Mouse (Mus musculus) megakaryocyte, embryonic 14.5 days (primary cell): ENCODE data around the gene Fam102b. TPM values are rescaled to one million over a fixed set of nuclear protein-coding genes. Genes with fewer than 3 reads are reported as not detected.
A peak's percentile ranks its signal among the peaks of the same experiment; 100 is the strongest.

Experiments used
- H3K27me3 ChIP-seq: replicated peaks from 2 replicates; pipeline ENCODE3; 2012; ENCODE audit warnings: inconsistent platforms
- H3K36me3 ChIP-seq: replicated peaks from 2 replicates; pipeline ENCODE3; 2012; ENCODE audit warnings: low read length, inconsistent platforms, mixed read lengths
- H3K4me1 ChIP-seq: 2 replicates; pipeline ENCODE4 v1.6.1; 2012; ENCODE audit warnings: inconsistent platforms
- H3K4me3 ChIP-seq: replicated peaks from 2 replicates; pipeline ENCODE3; 2012; ENCODE audit warnings: moderate library complexity, mild to moderate bottlenecking, inconsistent platforms
- H3K9me3 ChIP-seq: 2 replicates; pipeline ENCODE4 v1.6.1; 2012; ENCODE audit warnings: inconsistent platforms
- FLI1 ChIP-seq: IDR thresholded peaks from 2 replicates; pipeline ENCODE4 v1.6.1; 2012; ENCODE audit warnings: low read length, inconsistent platforms, mixed read lengths
- GATA1 ChIP-seq: IDR thresholded peaks from 3 replicates; pipeline ENCODE4 v1.6.1; 2012; ENCODE audit warnings: mixed read lengths, low read length, inconsistent platforms, borderline replicate concordance
- polyA plus RNA-seq: library from polyadenylated mRNA; stranded (reverse); fragments of >175 nt; gene quantifications from 2 replicates; pipeline ENCODE4 v1.2.3, GENCODE M21; 2012; ENCODE audit warnings: low replicate concordance; ENCODE audit not compliant: insufficient read depth

Fam102b gene
- polyA plus RNA-seq, 1 experiment: 0.58 TPM

GRCm38 (mm10) chr3:108964361-108965044 lies 62.9 kb downstream of the Fam102b start:
- Histone ChIP-seq H3K4me3 (no peak overlapping the region), H3K9me3 (no peaks in the 10 kb centered on the region), H3K27me3 (peaks cover 5% of the 10 kb centered on the region), H3K36me3 (peaks cover 11% of the 10 kb centered on the region), H3K4me1 (peaks cover 78% of the 10 kb centered on the region)
- TF ChIP-seq FLI1 (no peak), GATA1 (no peak)

GRCm38 (mm10) chr3:108963776-108964175 lies 63.6 kb downstream of the Fam102b start:
- Histone ChIP-seq H3K9me3 (no peaks in the 10 kb centered on the region), H3K4me1 (peaks cover 78% of the 10 kb centered on the region)
- TF ChIP-seq FLI1 (no peak), GATA1 (no peak)

GRCm38 (mm10) chr3:108963278-108963677 lies 64.1 kb downstream of the Fam102b start:
- TF ChIP-seq GATA1 (no peak), FLI1 (no peak)
- peaks cover 5% of the 10 kb centered on the region for H3K27me3 ChIP-seq
- no peaks in the 10 kb centered on the region for H3K9me3 ChIP-seq
- peaks cover 82% of the 10 kb centered on the region for H3K4me1 ChIP-seq
- H3K36me3 ChIP-seq: peaks cover 11% of the 10 kb centered on the region
- no peak overlapping the region for H3K4me3 ChIP-seq

More at GRCm38 (mm10) chr3:108963776-108964175, 63.6 kb downstream of the Fam102b start:
- H3K27me3 ChIP-seq: peaks cover 5% of the 10 kb centered on the region
- no peak overlapping the region for H3K4me3 ChIP-seq
- peaks cover 11% of the 10 kb centered on the region for H3K36me3 ChIP-seq

GRCm38 (mm10) chr3:108961655-108962054 lies 65.8 kb downstream of the Fam102b start:
- H3K4me1 ChIP-seq: peaks cover 71% of the 10 kb centered on the region
- H3K9me3 ChIP-seq: no peaks in the 10 kb centered on the region
- H3K4me3 ChIP-seq: no peak overlapping the region
- TF ChIP-seq GATA1 (no peak), FLI1 (no peak)
- H3K27me3 ChIP-seq: peaks cover 5% of the 10 kb centered on the region
- peaks cover 11% of the 10 kb centered on the region for H3K36me3 ChIP-seq

- Histone ChIP-seq H3K9me3 (no peaks in the 10 kb centered on the region), H3K4me1 (peaks cover 67% of the 10 kb centered on the region), H3K27me3 (peaks cover 5% of the 10 kb centered on the region), H3K4me3 (peak overlapping the region; percentile 8), H3K36me3 (peaks cover 11% of the 10 kb centered on the region)
- TF ChIP-seq GATA1 (no peak), FLI1 (no peak)
Observed at GRCm38 (mm10) chr3:108961226-108961625, 66.2 kb downstream of the Fam102b start.

GRCm38 (mm10) chr3:108959680-108960295 lies 67.6 kb downstream of the Fam102b start:
- H3K27me3 ChIP-seq: peaks cover 5% of the 10 kb centered on the region
- peaks cover 4% of the 10 kb centered on the region for H3K36me3 ChIP-seq
- no peaks in the 10 kb centered on the region for H3K9me3 ChIP-seq
- H3K4me1 ChIP-seq: peaks cover 52% of the 10 kb centered on the region
- no peak overlapping the region for H3K4me3 ChIP-seq
- TF ChIP-seq GATA1 (no peak), FLI1 (no peak)

GRCm38 (mm10) chr3:108957976-108958375 lies 69.4 kb downstream of the Fam102b start:
- TF ChIP-seq FLI1 (no peak), GATA1 (no peak)
- no peaks in the 10 kb centered on the region for H3K36me3 ChIP-seq

GRCm38 (mm10) chr3:108940996-108941395 lies 86.4 kb downstream of the Fam102b start:
- Histone ChIP-seq H3K27me3 (peaks cover 2% of the 10 kb centered on the region), H3K4me3 (no peak overlapping the region), H3K4me1 (no peaks in the 10 kb centered on the region), H3K36me3 (no peaks in the 10 kb centered on the region), H3K9me3 (peaks cover 34% of the 10 kb centered on the region)
- no peak for TF ChIP-seq GATA1
- TF ChIP-seq FLI1: no peak

More at GRCm38 (mm10) chr3:108957976-108958375, 69.4 kb downstream of the Fam102b start:
- Histone ChIP-seq H3K27me3 (peaks cover 5% of the 10 kb centered on the region), H3K4me1 (peaks cover 50% of the 10 kb centered on the region), H3K4me3 (no peak overlapping the region), H3K9me3 (no peaks in the 10 kb centered on the region)

- Histone ChIP-seq H3K36me3 (no peaks in the 10 kb centered on the region), H3K4me3 (peak within 1 kb of the TSS; percentile 65), H3K4me1 (no peaks in the 10 kb centered on the region), H3K9me3 (peaks cover 34% of the 10 kb centered on the region), H3K27me3 (peaks cover 2% of the 10 kb centered on the region)
- TF ChIP-seq GATA1: no peak
- no peak for TF ChIP-seq FLI1
Observed at GRCm38 (mm10) chr3:108940001-108940633, 87.3 kb downstream of the Fam102b start, which contains the start of gene Gm9857. TSS of gene Gm9857 (minus strand) at chr3:108940445.

GRCm38 (mm10) chr3:108939573-108939972 lies 87.8 kb downstream of the Fam102b start, which contains the start of gene Henmt1:
TSS of gene Henmt1 (plus strand) at chr3:108939873.
- peak within 1 kb of the TSS; percentile 65 for H3K4me3 ChIP-seq
- no peak for TF ChIP-seq FLI1
- no peak for TF ChIP-seq GATA1

More at GRCm38 (mm10) chr3:108939573-108939972, 87.8 kb downstream of the Fam102b start, which contains the start of gene Henmt1:
- Histone ChIP-seq H3K4me1 (peaks cover 3% of the 10 kb centered on the region), H3K36me3 (no peaks in the 10 kb centered on the region), H3K9me3 (peaks cover 37% of the 10 kb centered on the region), H3K27me3 (peaks cover 2% of the 10 kb centered on the region)
